Mouse (Mus musculus) lung, postnatal 4 days (tissue): Measurements from ENCODE around the gene Eml4.

Source experiments
- DNase-seq, 2 experiments: peaks; one replicate each; pipeline ENCODE4 v3.0.0; 2021

Gene Eml4

GRCm38 (mm10) chr17:83382752-83383151 is 32.0 kb downstream of the Eml4 start:
- DNase-seq = no peak

- no peak for DNase-seq
These were observed 34.2 kb downstream of the Eml4 start for GRCm38 (mm10) chr17:83384981-83385380.

- no peak for DNase-seq
These were observed 36.4 kb downstream of the Eml4 start for GRCm38 (mm10) chr17:83387161-83387560.

- DNase-seq = no peak
These were observed 43.3 kb downstream of the Eml4 start for GRCm38 (mm10) chr17:83394013-83394412.

- DNase-seq = peak; percentile 48 to 56
These were observed 46.9 kb downstream of the Eml4 start for GRCm38 (mm10) chr17:83397571-83398100.

GRCm38 (mm10) chr17:83398756-83399155 is 48.0 kb downstream of the Eml4 start:
- no peak for DNase-seq

- DNase-seq = peak in 1 of 2 experiments; percentile 10
These were observed 79.9 kb downstream of the Eml4 start for GRCm38 (mm10) chr17:83430607-83431006.

- no peak for DNase-seq
These were observed 92.7 kb downstream of the Eml4 start for GRCm38 (mm10) chr17:83443406-83443805.

GRCm38 (mm10) chr17:83449583-83449982 is 98.9 kb downstream of the Eml4 start:
- no peak for DNase-seq

- DNase-seq = no peak
These were observed 100.6 kb downstream of the Eml4 start for GRCm38 (mm10) chr17:83451367-83451766.

- no peak for DNase-seq
These were observed 101.1 kb downstream of the Eml4 start for GRCm38 (mm10) chr17:83451796-83452195.

GRCm38 (mm10) chr17:83452451-83452850 is 101.7 kb downstream of the Eml4 start:
- DNase-seq = no peak

GRCm38 (mm10) chr17:83453587-83453986 is 102.9 kb downstream of the Eml4 start:
- no peak for DNase-seq

- no peak for DNase-seq
These were observed 106.5 kb downstream of the Eml4 start for GRCm38 (mm10) chr17:83457271-83457670.

- no peak for DNase-seq
These were observed 115.2 kb downstream of the Eml4 start for GRCm38 (mm10) chr17:83465969-83466368.

- DNase-seq = no peak
These were observed 116.0 kb downstream of the Eml4 start for GRCm38 (mm10) chr17:83466697-83467251.

GRCm38 (mm10) chr17:83469586-83469985 is 118.9 kb downstream of the Eml4 start:
- no peak for DNase-seq

GRCm38 (mm10) chr17:83477089-83477488 is 126.4 kb downstream of the Eml4 start:
- DNase-seq = no peak

- no peak for DNase-seq
These were observed 130.8 kb downstream of the Eml4 start for GRCm38 (mm10) chr17:83481551-83481950.

GRCm38 (mm10) chr17:83482817-83483536 is 132.2 kb downstream of the Eml4 start:
- no peak for DNase-seq

- no peak for DNase-seq
These were observed 133.1 kb downstream of the Eml4 start for GRCm38 (mm10) chr17:83483784-83484183.

GRCm38 (mm10) chr17:83487762-83488161 is 137.0 kb downstream of the Eml4 start:
- DNase-seq = no peak

- no peak for DNase-seq
These were observed 148.2 kb downstream of the Eml4 start for GRCm38 (mm10) chr17:83498889-83499288.

GRCm38 (mm10) chr17:83499692-83500091 is 149.0 kb downstream of the Eml4 start:
- no peak for DNase-seq
